Mouse (Mus musculus) embryonic facial prominence, embryonic 14.5 days (tissue): ENCODE data around the gene Rps8. TPM values are rescaled to one million over a fixed set of nuclear protein-coding genes. Genes with fewer than 3 reads are reported as not detected.

ENCODE experiments used
- ATAC-seq: fragments of 200-750 bp; cut with Nextera tagmentation; 2 replicates; pipeline ENCODE4 v1.8.0; 2017; ENCODE audit warnings: low read depth, moderate number of reproducible peaks, moderate TSS enrichment
- DNase-seq: peaks from one replicate; pipeline ENCODE4 v3.0.0-alpha.2; 2015; ENCODE audit warnings: low spot score
- H3K27ac ChIP-seq: fragments of 300-500 bp; sonication (generic); replicated peaks from 2 replicates; pipeline ENCODE4 v1.5.1; 2014; ENCODE audit warnings: low read depth, mild to moderate bottlenecking, low read length, moderate library complexity
- H3K27me3 ChIP-seq: fragments of 300-500 bp; sonication (generic); replicated peaks from 2 replicates; pipeline ENCODE4 v1.6.1; 2014; ENCODE audit warnings: low read length; ENCODE audit not compliant: control insufficient read depth, insufficient read depth
- H3K36me3 ChIP-seq: fragments of 300-500 bp; sonication (generic); 2 replicates; pipeline ENCODE4 v1.6.1; 2014; ENCODE audit warnings: low read length, mixed read lengths; ENCODE audit not compliant: control insufficient read depth, insufficient read depth
- H3K4me1 ChIP-seq: fragments of 300-500 bp; sonication (generic); 2 replicates; pipeline ENCODE4 v1.6.1; 2014; ENCODE audit warnings: antibody characterized with exemption, low read length; ENCODE audit not compliant: control insufficient read depth, insufficient read depth
- H3K4me2 ChIP-seq: fragments of 300-500 bp; sonication (generic); 2 replicates; pipeline ENCODE4 v1.6.1; 2014; ENCODE audit warnings: low read depth, mild to moderate bottlenecking, low read length, moderate library complexity, mixed read lengths
- H3K4me3 ChIP-seq: fragments of 300-500 bp; sonication (generic); 2 replicates; pipeline ENCODE4 v1.5.1; 2014; ENCODE audit warnings: low read depth, mild to moderate bottlenecking, low read length
- H3K9ac ChIP-seq: fragments of 300-500 bp; sonication (generic); 2 replicates; pipeline ENCODE4 v1.6.1; 2014; ENCODE audit warnings: low read depth, mild to moderate bottlenecking, low read length, moderate library complexity, mixed read lengths
- H3K9me3 ChIP-seq: fragments of 300-500 bp; sonication (generic); 2 replicates; pipeline ENCODE4 v1.6.1; 2016; ENCODE audit warnings: low read length; ENCODE audit not compliant: control insufficient read depth
- WGBS: fragments of 180-500 bp; shearing (Covaris S2); extraction: QIAGEN DNeasy Blood & Tissue Kit; methylation state at CpG from one replicate; pipeline ENCODE4 v1.1.7; 2014; 5-methylcytosine and 5-hydroxymethylcytosine counted together
- polyA plus RNA-seq: library from polyadenylated mRNA; unstranded; fragments of >200 nt; fragmentation: Nextera tagmentation; extraction: Ambion mirVana; gene quantifications from 2 replicates; pipeline ENCODE4 v1.2.1, GENCODE M21; 2014

Gene Rps8
- polyA plus RNA-seq, 1 experiment from 2014 or later, result 1,364 TPM

- peaks cover 5% of the 10 kb centered on the region for H3K4me1 ChIP-seq
- no peak for ATAC-seq
- no peak overlapping the region for H3K9ac ChIP-seq
- H3K27ac ChIP-seq, result no peak overlapping the region
- H3K36me3 ChIP-seq, result peaks cover 12% of the 10 kb centered on the region
- H3K4me3 ChIP-seq, result no peak overlapping the region
- H3K27me3 ChIP-seq, result no peaks in the 10 kb centered on the region
- no peak overlapping the region for H3K4me2 ChIP-seq
- whole genome bisulfite sequencing, result 72% methylated on average over 5 of the region's 5 CpGs
- no peaks in the 10 kb centered on the region for H3K9me3 ChIP-seq
- DNase-seq, result no peak
These were observed 40.5 kb downstream of the Rps8 start for GRCm38 (mm10) chr4:117115592-117115991.

- Histone ChIP-seq H3K4me3 (no peak overlapping the region), H3K36me3 (peaks cover 33% of the 10 kb centered on the region)
- WGBS, result 93% methylated on average over 1 of the region's 1 CpGs
These were observed 42.8 kb downstream of the Rps8 start for GRCm38 (mm10) chr4:117113237-117113636.

GRCm38 (mm10) chr4:117110985-117111384 lies 45.1 kb downstream of the Rps8 start:
- no peak overlapping the region for H3K4me3 ChIP-seq
- ATAC-seq, result no peak
- no peak overlapping the region for H3K9ac ChIP-seq
- no peak for DNase-seq
- H3K36me3 ChIP-seq, result peaks cover 42% of the 10 kb centered on the region
- no peaks in the 10 kb centered on the region for H3K9me3 ChIP-seq
- 93% methylated on average over 11 of the region's 11 CpGs for WGBS
- no peaks in the 10 kb centered on the region for H3K27me3 ChIP-seq
- H3K4me2 ChIP-seq, result no peak overlapping the region
- H3K4me1 ChIP-seq, result no peaks in the 10 kb centered on the region
- H3K27ac ChIP-seq, result no peak overlapping the region

More at GRCm38 (mm10) chr4:117113237-117113636, 42.8 kb downstream of the Rps8 start:
- DNase-seq (no peak), ATAC-seq (no peak)
- H3K27me3 ChIP-seq, result no peaks in the 10 kb centered on the region
- H3K9ac ChIP-seq, result no peak overlapping the region
- H3K4me1 ChIP-seq, result no peaks in the 10 kb centered on the region
- H3K4me2 ChIP-seq, result no peak overlapping the region
- no peak overlapping the region for H3K27ac ChIP-seq
- no peaks in the 10 kb centered on the region for H3K9me3 ChIP-seq

GRCm38 (mm10) chr4:117110249-117110648 lies 45.8 kb downstream of the Rps8 start:
- no peak for DNase-seq
- WGBS, result 92% methylated on average over 13 of the region's 13 CpGs
- H3K27ac ChIP-seq, result no peak overlapping the region
- no peak for ATAC-seq
- no peak overlapping the region for H3K4me2 ChIP-seq
- H3K4me3 ChIP-seq, result no peak overlapping the region
- no peaks in the 10 kb centered on the region for H3K27me3 ChIP-seq
- H3K9me3 ChIP-seq, result no peaks in the 10 kb centered on the region
- H3K9ac ChIP-seq, result no peak overlapping the region
- H3K4me1 ChIP-seq, result peaks cover 3% of the 10 kb centered on the region; the same call in 1 of the 2 replicates
- peaks cover 42% of the 10 kb centered on the region for H3K36me3 ChIP-seq

- no peak overlapping the region for H3K4me3 ChIP-seq
- 97% methylated on average over 25 of the region's 25 CpGs for WGBS
- no peak overlapping the region for H3K9ac ChIP-seq
- H3K4me1 ChIP-seq, result peaks cover 7% of the 10 kb centered on the region; the same call in 1 of the 2 replicates
- no peak for DNase-seq
- no peaks in the 10 kb centered on the region for H3K27me3 ChIP-seq
- ATAC-seq, result no peak
- H3K27ac ChIP-seq, result no peak overlapping the region
- H3K4me2 ChIP-seq, result no peak overlapping the region
- H3K36me3 ChIP-seq, result peaks cover 42% of the 10 kb centered on the region
- H3K9me3 ChIP-seq, result no peaks in the 10 kb centered on the region
These were observed 46.7 kb downstream of the Rps8 start for GRCm38 (mm10) chr4:117109330-117109729.

GRCm38 (mm10) chr4:117108524-117108849 lies 47.6 kb downstream of the Rps8 start:
- Histone ChIP-seq H3K4me2 (no peak overlapping the region), H3K4me1 (peaks cover 7% of the 10 kb centered on the region; the same call in 1 of the 2 replicates), H3K9ac (no peak overlapping the region), H3K36me3 (peaks cover 42% of the 10 kb centered on the region), H3K27me3 (no peaks in the 10 kb centered on the region), H3K27ac (no peak overlapping the region), H3K9me3 (no peaks in the 10 kb centered on the region), H3K4me3 (no peak overlapping the region)
- WGBS, result 91% methylated on average over 6 of the region's 6 CpGs
- DNase-seq, result no peak
- no peak for ATAC-seq

- Histone ChIP-seq H3K9me3 (no peaks in the 10 kb centered on the region), H3K36me3 (peaks cover 42% of the 10 kb centered on the region), H3K27me3 (no peaks in the 10 kb centered on the region), H3K4me2 (no peak overlapping the region), H3K4me1 (peaks cover 7% of the 10 kb centered on the region; the same call in 1 of the 2 replicates), H3K27ac (no peak overlapping the region), H3K9ac (no peak overlapping the region), H3K4me3 (no peak overlapping the region)
- DNase-seq (no peak), ATAC-seq (no peak)
- 88% methylated on average over 15 of the region's 18 CpGs for WGBS
These were observed 48.1 kb downstream of the Rps8 start for GRCm38 (mm10) chr4:117107813-117108523.

- peaks cover 7% of the 10 kb centered on the region for H3K4me1 ChIP-seq
- H3K27me3 ChIP-seq, result no peaks in the 10 kb centered on the region
- H3K27ac ChIP-seq, result no peak overlapping the region
- 35% methylated on average over 10 of the region's 10 CpGs for WGBS
- peak overlapping the region; percentile 8; the same call in 1 of the 2 replicates for H3K9ac ChIP-seq
- peak; percentile 62 for DNase-seq
- H3K9me3 ChIP-seq, result no peaks in the 10 kb centered on the region
- no peak overlapping the region for H3K4me2 ChIP-seq
- peak; percentile 38; the same call in 1 of the 2 replicates for ATAC-seq
- no peak overlapping the region for H3K4me3 ChIP-seq
- H3K36me3 ChIP-seq, result peaks cover 26% of the 10 kb centered on the region
These were observed 50.9 kb downstream of the Rps8 start for GRCm38 (mm10) chr4:117105127-117105526.

GRCm38 (mm10) chr4:117104672-117105071 lies 51.4 kb downstream of the Rps8 start:
- peak overlapping the region; percentile 8; the same call in 1 of the 2 replicates for H3K9ac ChIP-seq
- no peak for DNase-seq
- H3K4me1 ChIP-seq, result peaks cover 7% of the 10 kb centered on the region
- H3K27me3 ChIP-seq, result no peaks in the 10 kb centered on the region
- H3K4me2 ChIP-seq, result no peak overlapping the region
- H3K27ac ChIP-seq, result no peak overlapping the region
- WGBS, result 78% methylated on average over 9 of the region's 10 CpGs
- H3K36me3 ChIP-seq, result peaks cover 21% of the 10 kb centered on the region
- no peak overlapping the region for H3K4me3 ChIP-seq
- no peak for ATAC-seq
- no peaks in the 10 kb centered on the region for H3K9me3 ChIP-seq
